Mouse (Mus musculus) bone marrow, adult 2 months (tissue): ENCODE measurements at regions not wholly inside any gene's neighbourhood (a gene's known extent, or its start where the extent isn't known, plus 50 kb on each side); places are given as distances from the start of the nearest gene placed in this dataset.

Source experiments
- CTCF ChIP-seq: fragments of 200-500 bp; IDR thresholded peaks from 2 replicates; pipeline ENCODE4 v1.5.1; 2011; ENCODE audit warnings: low read length, control low read depth; ENCODE audit not compliant: control insufficient read depth, insufficient read depth
- POLR2A ChIP-seq: fragments of 200-500 bp; IDR thresholded peaks from 2 replicates; pipeline ENCODE4 v1.6.1; 2011; ENCODE audit warnings: low read depth, mild to moderate bottlenecking, control low read depth, low read length, borderline replicate concordance; ENCODE audit not compliant: control insufficient read depth

DNA sequence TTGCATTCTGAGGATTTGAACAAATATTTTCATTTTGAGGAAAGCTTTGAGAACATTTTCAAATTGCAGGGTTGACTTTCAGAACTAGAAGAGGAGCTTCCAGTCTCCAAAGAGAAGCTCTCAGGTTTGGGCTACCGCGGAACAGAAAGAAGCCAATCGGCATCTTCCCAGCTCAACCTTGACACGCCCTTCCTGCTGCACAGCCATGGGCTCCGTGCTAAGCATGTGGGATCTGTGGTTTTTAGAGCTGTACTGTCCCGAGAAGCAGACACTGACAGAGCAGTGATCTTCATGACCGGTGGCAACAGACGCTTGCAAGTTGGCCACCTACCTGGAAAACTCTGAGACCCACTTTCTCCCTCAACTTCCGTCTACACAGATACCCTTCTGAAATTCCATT is 85.4 kb upstream of the Gm12728 start:
- TF ChIP-seq POLR2A (no peak), CTCF (no peak)
